Mouse (Mus musculus) bone marrow, adult 2 months (tissue): Measurements from ENCODE around the gene Ihh.

Source experiments
- CTCF ChIP-seq: fragments of 200-500 bp; IDR thresholded peaks from 2 replicates; pipeline ENCODE4 v1.5.1; 2011; ENCODE audit warnings: low read length, control low read depth; ENCODE audit not compliant: control insufficient read depth, insufficient read depth
- POLR2A ChIP-seq: fragments of 200-500 bp; IDR thresholded peaks from 2 replicates; pipeline ENCODE4 v1.6.1; 2011; ENCODE audit warnings: low read depth, mild to moderate bottlenecking, control low read depth, low read length, borderline replicate concordance; ENCODE audit not compliant: control insufficient read depth

- TF ChIP-seq POLR2A = no peak
- no peak for TF ChIP-seq CTCF
Observed at GRCm38 (mm10) chr1:74971353-74972050, 20.0 kb upstream of the Ihh start.
